In the genomic region with DNA sequence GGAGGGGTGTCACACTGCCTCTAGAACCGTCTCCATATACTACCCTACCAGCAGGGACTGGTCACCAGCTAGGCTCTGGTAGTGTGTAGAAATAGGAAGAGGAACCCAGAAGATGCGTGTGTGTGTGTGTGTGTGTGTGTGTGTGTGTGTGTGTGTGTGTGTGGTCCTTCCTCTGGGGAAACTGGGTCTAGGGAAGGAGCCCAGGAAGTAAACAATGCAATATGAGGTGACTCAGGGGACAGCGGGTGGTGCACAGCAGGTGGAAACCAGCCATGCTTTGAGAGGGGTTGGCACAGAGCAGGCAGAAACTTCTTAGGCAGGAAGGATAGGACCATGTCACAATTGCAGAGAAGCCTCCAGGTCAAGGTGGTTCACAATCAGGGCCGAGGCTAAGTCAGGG, we compare ENCODE assay signal across 11 mouse cellular contexts. TPM values are rescaled to one million over a fixed set of nuclear protein-coding genes. Genes with fewer than 3 reads are reported as not detected.
DNase-seq lines count a peak whose midpoint lies in the region; ATAC-seq and TF ChIP-seq lines count a peak whose summit lies in the region.
"Had no signal": no experiment of that assay in that cellular context is flagged by ENCODE, and none has a peak within 500 bp of the region (broad histone marks: within the 10 kb centered on the region; RNA-seq: fewer than 3 reads in every experiment).

No protein-coding gene starts in this region.

- no peak overlapping the region for H3K4me2 ChIP-seq in liver, embryonic 16.5 days (ENCODE audit: low read depth, low read length)
- H3K4me2 ChIP-seq in intestine, embryonic 15.5 days (replicated peaks): no peak overlapping the region
- H3K4me2 ChIP-seq: limb, embryonic 15.5 days had no signal

- TF ChIP-seq CTCF in left cerebral cortex, adult 2 months (IDR thresholded peaks at IDR 0.05): no peak

- H3K4me3 ChIP-seq in left cerebral cortex, adult 2 months: no peak overlapping the region
- H3K4me3 ChIP-seq in liver, embryonic 16.5 days (ENCODE audit: low read depth, low read length): no peak overlapping the region
- no peak overlapping the region for H3K4me3 ChIP-seq in intestine, embryonic 15.5 days (replicated peaks)
- H3K4me3 ChIP-seq: limb, embryonic 15.5 days had no signal

- intact Hi-C loops in left cerebral cortex, adult 2 months (cut with DNase I): loop anchor here (1.0 to 2.0 kb wide), 2 partner anchors 56 to 92 kb away; no protein-coding TSS in a partner anchor

- H3K9me3 ChIP-seq in liver, embryonic 16.5 days (replicated peaks; ENCODE audit: control insufficient read depth, low read length): no peaks in the 10 kb centered on the region
- H3K9me3 ChIP-seq in intestine, embryonic 15.5 days: no peaks in the 10 kb centered on the region
- H3K9me3 ChIP-seq: limb, embryonic 15.5 days had no signal

- 28% methylated on average over 4 of the region's 4 CpGs for WGBS in liver, embryonic 16.5 days (ENCODE audit: insufficient replicate concordance)
- 56% methylated on average over 4 of the region's 4 CpGs for WGBS in intestine, embryonic 15.5 days

- no peak overlapping the region for H3K9ac ChIP-seq in liver, embryonic 16.5 days (ENCODE audit: low read depth, low read length)
- H3K9ac ChIP-seq in intestine, embryonic 15.5 days: no peak overlapping the region
- H3K9ac ChIP-seq: limb, embryonic 15.5 days had no signal

- DNase-seq in left cerebral cortex, adult 2 months (ENCODE audit: extremely low spot score in 1 of 2, low spot score in 2 of 2): no peak
- DNase-seq in left cerebral cortex, adult 11 months (ENCODE audit: low spot score): no peak
- DNase-seq in brain, adult 2 months (ENCODE audit: low read depth, low spot score): peak; percentile 48
- DNase-seq in spleen, postnatal 36 days (ENCODE audit: low spot score in 2 of 2): peak; percentile 76 to 77
- DNase-seq in frontal cortex, postnatal 14 days (ENCODE audit: low spot score in 2 of 2): no peak
- DNase-seq in right cerebral cortex, postnatal 36 days (ENCODE audit: low spot score in 2 of 2): no peak
- DNase-seq: cerebellum, adult 9-11 months had no signal

- no peaks in the 10 kb centered on the region for H3K27me3 ChIP-seq in liver, embryonic 16.5 days (ENCODE audit: control insufficient read depth, insufficient read depth, low read depth, low read length)
- no peaks in the 10 kb centered on the region for H3K27me3 ChIP-seq in intestine, embryonic 15.5 days (replicated peaks)
- H3K27me3 ChIP-seq: limb, embryonic 15.5 days had no signal

- no peaks in the 10 kb centered on the region for H3K4me1 ChIP-seq in liver, embryonic 16.5 days (ENCODE audit: control insufficient read depth, low read depth, low read length)
- no peaks in the 10 kb centered on the region for H3K4me1 ChIP-seq in intestine, embryonic 15.5 days (replicated peaks)
- H3K4me1 ChIP-seq: limb, embryonic 15.5 days had no signal

- ATAC-seq in liver, embryonic 16.5 days (ENCODE audit: low read depth): peak; percentile 69
- ATAC-seq in intestine, embryonic 15.5 days: no peak

- H3K27ac ChIP-seq in left cerebral cortex, adult 2 months: peak overlapping the region; percentile 88
- H3K27ac ChIP-seq in liver, embryonic 16.5 days (ENCODE audit: low read length): no peak overlapping the region
- no peak overlapping the region for H3K27ac ChIP-seq in intestine, embryonic 15.5 days
- H3K27ac ChIP-seq: kidney, postnatal 0 days; limb, embryonic 15.5 days had no signal

- no peaks in the 10 kb centered on the region for H3K36me3 ChIP-seq in liver, embryonic 16.5 days (ENCODE audit: control insufficient read depth, insufficient read depth)
- no peaks in the 10 kb centered on the region for H3K36me3 ChIP-seq in intestine, embryonic 15.5 days
- H3K36me3 ChIP-seq: limb, embryonic 15.5 days had no signal

RNA-seq across cellular contexts. Expression of gene Ankrd33b, which starts 30.8 kb away (rescaled TPM):
- total RNA-seq in left cerebral cortex, adult 2 months (2021): 10 to 100 TPM; 79.6 to 93.7 TPM
- 0.37 and 0.68 TPM in 2 replicates for polyA plus RNA-seq in liver, embryonic 16.5 days (2015; fragmentation: Nextera tagmentation; extraction: Ambion mirVana)
- 0.34 and 0.43 TPM in 2 replicates for polyA plus RNA-seq in intestine, embryonic 15.5 days (2015; fragmentation: Nextera tagmentation; extraction: Ambion mirVana)

Comparison
In these comparisons a context has a peak if more than half of its experiments do, and no peak if none do; other contexts are left out.
1. DNase-seq: peak in brain, adult 2 months (single experiment) and spleen, postnatal 36 days (2 of 2); none in left cerebral cortex, adult 2 months (0 of 2), left cerebral cortex, adult 11 months (single experiment), frontal cortex, postnatal 14 days (0 of 2) and right cerebral cortex, postnatal 36 days (0 of 2).